Mouse (Mus musculus) liver, adult 2 months (tissue): ENCODE results near the gene Cxcl1. TPM values are rescaled to one million over a fixed set of nuclear protein-coding genes. Genes with fewer than 3 reads are reported as not detected.
"Not testable (repeated sequence)": the region's sequence is repeated elsewhere in the genome, so short reads cannot be mapped to it uniquely, and the experiment has no call there.

Source experiments
- DNase-seq: peaks from one replicate; pipeline ENCODE4 v3.0.0-alpha.2; 2011; ENCODE audit warnings: low read depth, low spot score; ENCODE audit errors: extremely low read depth
- H3K27ac ChIP-seq: fragments of 200-500 bp; replicated peaks from 2 replicates; pipeline ENCODE4 v1.5.1; 2012; ENCODE audit warnings: low read depth, mild to moderate bottlenecking, control low read depth, inconsistent platforms, low read length; ENCODE audit not compliant: insufficient read depth
- H3K27me3 ChIP-seq: fragments of 200-500 bp; 2 replicates; pipeline ENCODE4 v1.6.1; 2012; ENCODE audit warnings: mild to moderate bottlenecking, moderate library complexity, low read length, inconsistent platforms; ENCODE audit not compliant: control insufficient read depth, insufficient read depth
- H3K36me3 ChIP-seq: fragments of 200-500 bp; 2 replicates; pipeline ENCODE4 v1.6.1; 2012; ENCODE audit warnings: low read length, inconsistent platforms; ENCODE audit not compliant: control insufficient read depth, insufficient read depth
- H3K4me1 ChIP-seq: fragments of 200-500 bp; 2 replicates; pipeline ENCODE4 v1.6.1; 2011; ENCODE audit warnings: low read length; ENCODE audit not compliant: control insufficient read depth, insufficient read depth
- H3K4me3 ChIP-seq: fragments of 200-500 bp; 2 replicates; pipeline ENCODE4 v1.5.1; 2011; ENCODE audit warnings: low read depth, mild to moderate bottlenecking, control low read depth, low read length, moderate library complexity; ENCODE audit not compliant: insufficient read depth
- H3K79me2 ChIP-seq: fragments of 200-500 bp; 2 replicates; pipeline ENCODE4 v1.6.1; 2012; ENCODE audit warnings: inconsistent platforms, mild to moderate bottlenecking, low read length, moderate library complexity; ENCODE audit not compliant: control insufficient read depth, insufficient read depth
- H3K9ac ChIP-seq: fragments of 200-500 bp; 2 replicates; pipeline ENCODE4 v1.6.1; 2012; ENCODE audit warnings: low read depth, mild to moderate bottlenecking, control low read depth, inconsistent platforms, low read length
- CTCF ChIP-seq: fragments of 200-500 bp; IDR thresholded peaks from 2 replicates; pipeline ENCODE4 v1.5.1; 2011; ENCODE audit warnings: low read depth, low read length, control low read depth
- POLR2A ChIP-seq: fragments of 200-500 bp; IDR thresholded peaks from 2 replicates; pipeline ENCODE4 v1.6.1; 2011; ENCODE audit warnings: low read length, control low read depth; ENCODE audit not compliant: insufficient read depth; ENCODE audit errors: extremely low read depth
- WGBS: fragments of 180-500 bp; shearing (Covaris S2); methylation state at CpG from one replicate; pipeline ENCODE4 v1.1.7; 2018; 5-methylcytosine and 5-hydroxymethylcytosine counted together
- polyA plus RNA-seq: library from polyadenylated mRNA; depleted of rRNA; stranded (reverse); fragments of >200 nt; gene quantifications from 2 replicates; pipeline ENCODE4 v1.2.3, GENCODE M21; 2012; rRNA removed
- total RNA-seq: library from RNA; depleted of rRNA; stranded (reverse); fragments of >200 nt; gene quantifications from 2 replicates; pipeline ENCODE4 v1.2.3, GENCODE M21; 2014; rRNA removed

Cxcl1 gene
- 8.2 and 9.3 TPM in 2 replicates for total RNA-seq
- 2.0 and 4.2 TPM in 2 replicates for polyA plus RNA-seq

DNA sequence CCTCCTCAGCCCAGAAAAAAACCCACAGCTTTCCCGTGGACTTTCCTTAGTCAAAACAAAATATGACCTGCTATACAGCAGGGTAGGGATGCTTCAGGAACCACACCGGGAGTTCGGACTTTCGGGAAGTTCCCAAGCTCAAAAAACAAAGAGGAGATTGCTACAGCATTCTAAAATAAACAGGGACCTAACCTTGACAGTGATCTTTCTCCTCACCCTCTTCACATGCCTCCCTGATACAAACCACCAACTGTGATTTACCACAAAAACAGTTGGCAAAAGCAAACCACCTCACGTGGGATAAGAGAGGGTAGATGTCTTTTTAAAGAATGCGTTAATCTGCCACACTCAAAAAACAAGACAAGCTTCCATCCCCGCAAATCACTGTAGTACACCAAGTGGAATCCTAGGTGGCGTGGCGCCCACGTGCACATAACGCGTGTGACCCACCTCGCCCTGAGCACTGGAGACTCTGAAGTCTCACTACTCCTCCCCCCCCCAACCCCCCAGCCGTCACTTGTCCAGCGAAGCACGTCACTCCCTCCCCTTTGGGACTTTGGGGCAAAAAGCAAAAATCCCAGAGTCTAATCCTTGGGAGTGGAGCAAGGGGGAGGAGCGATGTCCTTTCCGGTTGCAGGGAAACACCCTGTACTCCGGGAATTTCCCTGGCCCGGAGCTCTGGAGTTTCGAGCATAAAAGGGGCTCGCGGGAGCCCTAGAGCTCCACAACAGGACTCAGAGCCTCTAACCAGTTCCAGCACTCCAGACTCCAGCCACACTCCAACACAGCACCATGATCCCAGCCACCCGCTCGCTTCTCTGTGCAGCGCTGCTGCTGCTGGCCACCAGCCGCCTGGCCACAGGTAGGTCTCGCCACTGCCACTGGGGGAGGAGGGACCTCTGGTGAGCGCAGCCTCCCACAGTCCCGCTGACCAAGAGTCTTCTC, at the start of gene Cxcl1:
Cxcl1 (plus strand) TSS at position 723 of the 945 bp plus-strand sequence.
- peaks cover 4% of the 10 kb centered on the region; the same call in 1 of the 2 replicates for H3K4me1 ChIP-seq
- H3K4me3 ChIP-seq = peak within 1 kb of the TSS; percentile 75
- no peaks in the 10 kb centered on the region for H3K27me3 ChIP-seq
- peak within 1 kb of the TSS; percentile 79 for H3K9ac ChIP-seq
- peak; percentile 64; the same call in 1 of the 2 replicates for TF ChIP-seq POLR2A
- peak; percentile 48 for TF ChIP-seq CTCF
- H3K27ac ChIP-seq = peak within 1 kb of the TSS; percentile 84
- peak; percentile 92 for DNase-seq
- 2% methylated on average over 30 of the region's 30 CpGs for WGBS
- peaks cover 3% of the 10 kb centered on the region; the same call in 1 of the 2 replicates for H3K36me3 ChIP-seq
- no peaks in the 10 kb centered on the region for H3K79me2 ChIP-seq

DNA sequence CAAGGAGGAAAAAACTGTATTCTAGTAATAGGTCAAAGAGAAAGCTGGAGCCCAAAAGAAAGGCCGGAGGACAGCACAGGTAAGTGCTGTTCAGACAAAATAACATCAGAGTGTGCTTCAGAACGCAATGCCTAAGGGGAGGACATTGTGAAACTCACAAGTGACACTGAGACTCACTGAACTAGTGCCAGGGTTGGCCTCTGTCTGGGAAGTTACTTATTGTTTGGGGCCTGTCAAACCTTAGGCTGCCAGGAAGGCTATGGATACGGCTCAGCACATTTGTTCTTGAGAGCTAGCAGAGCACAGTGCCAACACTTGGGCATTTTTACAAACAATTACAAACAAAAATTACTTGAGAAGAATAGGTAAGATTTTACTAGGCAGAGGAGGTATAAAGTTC, 47.1 kb upstream of the Cxcl1 start:
- Histone ChIP-seq H3K9ac (no peak overlapping the region), H3K4me3 (no peak overlapping the region), H3K4me1 (no peaks in the 10 kb centered on the region), H3K36me3 (no peaks in the 10 kb centered on the region), H3K27me3 (no peaks in the 10 kb centered on the region), H3K79me2 (no peaks in the 10 kb centered on the region), H3K27ac (no peak overlapping the region)
- TF ChIP-seq CTCF = no peak
- TF ChIP-seq POLR2A = no peak
- no peak for DNase-seq
- WGBS = 75% methylated on average over 3 of the region's 3 CpGs

DNA sequence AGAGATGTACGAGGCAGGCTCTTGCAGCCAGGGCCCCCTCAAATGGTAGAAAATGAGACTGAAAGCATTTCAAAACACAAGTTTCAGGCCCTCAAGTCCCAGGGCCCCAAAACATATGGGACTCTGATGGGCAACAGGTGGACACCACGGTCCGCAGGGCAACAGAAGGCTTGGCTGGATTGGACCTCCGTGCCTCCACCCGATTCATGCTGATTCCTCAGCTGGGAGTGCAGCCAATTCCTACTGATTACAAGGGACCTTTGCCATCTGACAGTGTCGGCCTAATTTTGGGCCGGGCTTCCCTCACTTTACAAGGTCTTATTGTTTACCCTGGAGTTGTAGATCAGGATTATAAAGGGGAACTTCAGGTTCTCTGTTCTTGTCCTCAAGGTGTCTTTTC, 40.9 kb upstream of the Cxcl1 start:
- H3K4me1 ChIP-seq, H3K79me2 ChIP-seq, H3K27ac ChIP-seq, H3K4me3 ChIP-seq, H3K36me3 ChIP-seq, H3K9ac ChIP-seq, H3K27me3 ChIP-seq: not testable (repeated sequence)
- peak; percentile 40 for DNase-seq
- WGBS = 18% methylated on average over 7 of the region's 7 CpGs

DNA sequence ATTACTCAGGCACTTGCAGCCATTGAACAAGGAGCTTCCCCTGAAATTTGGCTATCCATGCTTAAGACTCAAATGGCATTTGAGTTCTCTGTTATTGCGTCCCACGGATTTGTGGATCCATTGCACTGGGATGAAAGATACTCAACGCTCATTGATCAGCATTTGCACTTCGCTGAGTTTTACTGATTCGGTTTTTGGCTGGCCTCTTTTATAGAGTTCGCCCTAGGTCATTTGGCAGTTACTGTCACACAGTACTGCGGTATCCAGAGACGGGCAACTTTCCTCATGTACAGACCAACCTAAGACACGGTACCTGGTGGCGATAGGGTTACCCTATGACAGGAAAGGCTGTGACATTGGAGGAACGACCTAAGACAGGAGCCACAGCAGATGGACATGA, 39.6 kb upstream of the Cxcl1 start:
- peak; percentile 73 for DNase-seq
- WGBS = 32% methylated on average over 11 of the region's 11 CpGs

DNA sequence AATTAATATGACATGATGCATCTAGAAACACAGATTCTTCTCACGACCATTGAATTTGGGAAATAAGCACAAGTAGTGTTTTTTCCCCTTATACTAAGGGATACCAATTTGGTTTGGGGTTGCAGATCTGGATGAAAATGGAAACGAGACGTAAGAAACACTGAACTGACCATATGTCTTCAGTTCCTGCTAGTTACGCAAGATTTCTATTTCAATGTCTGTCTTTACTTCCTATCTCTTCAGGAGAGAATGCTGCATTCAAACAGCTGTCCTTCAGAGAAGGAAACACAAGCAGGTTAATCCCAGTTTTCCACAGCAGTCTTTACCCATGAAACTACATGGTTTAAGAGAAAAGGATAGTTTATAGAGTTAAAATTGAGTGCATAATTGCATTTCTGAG, 37.8 kb upstream of the Cxcl1 start:
- Histone ChIP-seq H3K27ac (no peak overlapping the region), H3K36me3 (no peaks in the 10 kb centered on the region), H3K9ac (no peak overlapping the region), H3K79me2 (no peaks in the 10 kb centered on the region), H3K4me1 (peaks cover 2% of the 10 kb centered on the region; the same call in 1 of the 2 replicates), H3K27me3 (no peaks in the 10 kb centered on the region), H3K4me3 (no peak overlapping the region)
- TF ChIP-seq CTCF = no peak
- TF ChIP-seq POLR2A = no peak
- DNase-seq = no peak
- WGBS = 88% methylated on average over 4 of the region's 4 CpGs

More for the DNA sequence above, 39.6 kb upstream of the Cxcl1 start:
- H3K27ac ChIP-seq, H3K36me3 ChIP-seq, H3K4me3 ChIP-seq, H3K27me3 ChIP-seq, H3K79me2 ChIP-seq, H3K9ac ChIP-seq, H3K4me1 ChIP-seq: not testable (repeated sequence)
